Mouse (Mus musculus) neutrophil, adult 5-6 weeks (primary cell): ENCODE data around the gene Gan. TPM values are rescaled to one million over a fixed set of nuclear protein-coding genes. Genes with fewer than 3 reads are reported as not detected.

Source experiments
- ATAC-seq: fragments of 151-379, 151-347 bp; 2 replicates; pipeline ENCODE4 v1.8.0; 2017; ENCODE audit warnings: mild to moderate bottlenecking, moderate TSS enrichment; ENCODE audit not compliant: insufficient number of reproducible peaks, poor library complexity, low FRiP score, severe bottlenecking; ENCODE audit errors: extremely low read depth
- total RNA-seq: library from RNA; stranded (forward); fragments of 200-1000 nt; gene quantifications from 2 replicates; pipeline ENCODE4 v1.2.3, GENCODE M21; 2017

The Gan gene
- total RNA-seq, 1 experiment from 2014 or later, result 4.1 TPM

- peak; percentile 84 for ATAC-seq
Measured at GRCm38 (mm10) chr8:117240841-117241494, 83.0 kb downstream of the Gan start.

DNA sequence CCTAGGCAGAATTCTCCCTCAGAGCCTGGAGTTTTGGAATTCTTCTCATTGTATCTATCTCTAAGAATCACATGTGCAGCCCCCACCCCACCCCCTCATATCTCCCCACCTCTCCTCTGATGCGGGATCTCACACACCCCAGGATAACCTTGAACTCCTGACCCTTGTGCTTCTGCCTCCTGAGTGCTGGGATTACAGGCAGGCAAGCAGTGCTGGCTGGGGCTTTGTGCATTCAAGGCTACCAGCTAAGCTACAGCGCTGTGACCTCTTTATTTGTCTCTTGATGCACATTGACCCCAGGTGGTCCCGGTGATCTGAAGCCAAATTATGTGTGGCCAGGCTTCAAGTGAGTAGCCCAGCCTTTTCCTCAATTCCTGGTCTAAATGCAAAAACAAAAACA, 83.9 kb downstream of the Gan start:
- ATAC-seq, result no peak

- no peak for ATAC-seq
Measured at GRCm38 (mm10) chr8:117242286-117242685, 84.4 kb downstream of the Gan start.

GRCm38 (mm10) chr8:117244601-117245000, 86.7 kb downstream of the Gan start:
- no peak for ATAC-seq

- ATAC-seq, result no peak
Measured at GRCm38 (mm10) chr8:117248341-117248740, 90.4 kb downstream of the Gan start.

GRCm38 (mm10) chr8:117251086-117251681, 93.2 kb downstream of the Gan start:
- no peak for ATAC-seq

GRCm38 (mm10) chr8:117252650-117253049, 94.7 kb downstream of the Gan start:
- peak; percentile 65 for ATAC-seq

DNA sequence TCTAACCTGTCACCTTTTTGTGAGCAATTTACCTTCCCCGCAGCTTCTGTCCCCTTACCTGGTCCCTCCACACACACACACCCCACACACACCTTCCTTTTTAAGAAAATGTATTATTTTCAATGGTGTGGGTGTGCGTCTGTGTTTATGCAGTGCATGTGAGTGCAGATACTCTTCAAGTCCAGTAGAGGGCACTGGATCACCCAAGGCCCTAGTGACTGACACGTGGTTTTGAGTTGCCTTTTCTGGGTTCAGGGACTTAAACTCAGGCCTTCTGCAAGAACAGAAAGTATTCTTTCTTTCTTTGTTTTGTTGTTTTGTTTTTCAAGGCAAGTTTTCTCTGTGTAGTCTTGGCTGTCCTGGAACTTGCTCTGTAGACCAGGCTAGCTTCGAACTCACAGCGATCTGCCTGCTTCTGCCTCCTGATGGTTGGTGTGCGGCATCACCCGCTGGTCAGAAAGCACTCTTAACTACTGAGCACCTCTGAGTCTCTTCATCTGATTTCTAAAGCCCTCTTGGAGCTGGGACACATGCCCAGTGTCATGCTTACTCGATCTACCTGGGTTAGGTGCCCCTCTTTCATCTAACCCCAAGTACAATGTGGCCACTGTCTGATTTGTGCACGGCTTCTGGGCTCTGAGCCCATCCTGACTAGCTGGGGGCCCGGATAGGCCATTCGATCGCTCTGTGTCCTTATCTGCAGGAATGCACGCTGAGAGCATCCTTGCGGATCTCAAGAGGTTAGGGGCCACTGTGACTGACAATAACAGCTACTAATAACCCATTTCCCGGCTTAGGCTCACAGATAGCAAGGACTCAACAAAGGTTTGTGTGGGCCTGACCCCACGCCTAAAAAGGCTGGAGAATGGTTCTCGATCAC, 95.7 kb downstream of the Gan start:
- no peak for ATAC-seq

GRCm38 (mm10) chr8:117254496-117254895, 96.6 kb downstream of the Gan start:
- ATAC-seq, result no peak

GRCm38 (mm10) chr8:117256292-117256938, 98.5 kb downstream of the Gan start:
- peak; percentile 65 for ATAC-seq

GRCm38 (mm10) chr8:117257029-117257820, 99.3 kb downstream of the Gan start, which contains the start of gene Cmip:
Cmip (plus strand) TSS chr8:117257064.
- ATAC-seq, result no peak

GRCm38 (mm10) chr8:117257821-117258575, 100.1 kb downstream of the Gan start:
- peak; percentile 11; the same call in 1 of the 2 replicates for ATAC-seq

GRCm38 (mm10) chr8:117258576-117259040, 100.7 kb downstream of the Gan start:
- no peak for ATAC-seq

DNA sequence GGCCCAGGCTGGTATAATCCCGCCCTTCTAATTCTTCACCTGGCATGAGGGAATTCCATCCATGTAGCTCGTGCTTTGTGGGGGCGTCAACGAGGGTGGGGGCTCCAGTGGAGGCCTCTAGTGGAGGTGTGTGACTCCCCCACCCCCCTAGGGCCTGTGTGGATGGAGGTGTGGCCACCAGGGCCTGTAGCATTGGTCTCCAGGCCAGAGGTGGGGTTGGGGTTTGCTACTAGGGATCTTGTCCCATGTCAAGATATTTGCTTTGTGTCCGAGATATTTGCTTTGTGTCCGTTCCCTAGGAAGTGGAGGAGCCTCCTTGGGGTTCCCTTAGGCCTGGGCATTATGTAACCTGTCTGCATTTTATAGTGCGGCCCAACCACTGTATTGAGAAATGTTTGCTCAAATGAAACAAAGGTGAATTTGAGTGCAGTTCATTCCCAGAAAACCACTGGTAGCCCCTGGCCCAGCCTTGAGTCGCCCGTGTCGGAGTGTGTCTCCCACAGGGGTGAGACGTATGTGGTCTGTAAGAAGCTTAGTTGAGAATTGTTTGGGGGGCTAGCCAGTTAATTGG, 101.6 kb downstream of the Gan start:
- no peak for ATAC-seq

DNA sequence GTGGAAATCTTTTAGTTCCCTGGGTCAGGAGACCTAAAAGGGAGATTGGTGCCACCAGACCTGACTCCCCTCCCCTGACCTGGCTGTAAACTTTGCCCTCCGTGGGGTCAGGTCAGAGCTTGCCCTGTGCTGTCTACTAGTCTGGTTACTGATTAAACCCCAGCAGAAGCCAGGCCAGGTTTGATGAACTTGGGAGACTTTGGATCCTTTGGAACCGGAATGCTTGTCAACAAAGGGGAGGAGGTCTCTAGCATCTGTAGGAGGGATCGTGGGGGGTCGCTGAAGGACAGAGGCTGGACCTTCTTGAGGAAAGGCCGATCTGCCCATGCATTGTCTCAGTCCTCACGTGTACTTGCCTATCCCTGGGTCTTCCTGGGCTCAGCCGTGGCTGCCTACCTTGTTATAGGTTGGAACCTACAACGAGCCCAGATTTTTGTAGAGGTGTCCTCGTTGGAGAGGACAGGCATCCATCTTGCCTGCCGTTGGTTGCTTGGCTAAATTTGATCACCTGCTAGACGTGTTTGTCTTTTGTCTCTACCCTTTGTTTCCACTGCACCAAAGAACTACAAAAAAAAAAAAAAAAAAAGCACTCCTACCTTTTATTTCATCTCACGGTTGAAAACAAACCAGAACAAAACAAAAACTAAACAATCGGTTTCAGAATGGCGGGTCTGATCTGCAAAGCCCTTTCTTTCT, 102.4 kb downstream of the Gan start:
- no peak for ATAC-seq

GRCm38 (mm10) chr8:117260930-117261475, 103.1 kb downstream of the Gan start:
- no peak for ATAC-seq

- no peak for ATAC-seq
Measured at GRCm38 (mm10) chr8:117261702-117262101, 103.8 kb downstream of the Gan start.
